Mouse (Mus musculus) bone marrow, adult 2 months (tissue): ENCODE measurements around the gene Tpt1.

Experiments
- CTCF ChIP-seq: fragments of 200-500 bp; IDR thresholded peaks from 2 replicates; pipeline ENCODE4 v1.5.1; 2011; ENCODE audit warnings: low read length, control low read depth; ENCODE audit not compliant: control insufficient read depth, insufficient read depth
- POLR2A ChIP-seq: fragments of 200-500 bp; IDR thresholded peaks from 2 replicates; pipeline ENCODE4 v1.6.1; 2011; ENCODE audit warnings: low read depth, mild to moderate bottlenecking, control low read depth, low read length, borderline replicate concordance; ENCODE audit not compliant: control insufficient read depth

GRCm38 (mm10) chr14:75862701-75863100 lies 17.8 kb downstream of the Tpt1 start:
- TF ChIP-seq CTCF, result no peak
- no peak for TF ChIP-seq POLR2A
